ENCODE assay signal across 9 mouse cellular contexts in the genomic region with DNA sequence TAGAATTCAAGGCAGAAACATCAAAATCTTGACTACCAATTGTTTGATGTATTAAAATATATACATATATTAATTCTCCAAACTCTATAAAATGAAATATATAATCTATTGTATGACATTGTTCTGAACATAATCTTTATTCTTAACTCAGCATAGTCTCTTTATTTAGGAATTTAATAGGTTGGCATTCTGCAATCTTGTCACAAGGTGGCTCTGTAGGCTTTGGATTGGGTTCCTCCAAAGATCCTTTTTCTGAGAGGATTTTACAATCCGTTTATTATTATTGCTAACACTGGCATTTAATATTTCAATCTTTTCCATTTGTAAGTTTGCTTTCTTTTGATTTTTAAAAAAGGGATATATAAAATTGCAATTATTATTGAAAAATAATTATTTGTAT.
A peak's percentile ranks its signal among the peaks of the same experiment; 100 is the strongest.
DNase-seq lines count a peak whose midpoint lies in the region; ATAC-seq and TF ChIP-seq lines count a peak whose summit lies in the region.
"Had no signal": no experiment of that assay in that cellular context is flagged by ENCODE, and none has a peak within 500 bp of the region (broad histone marks: within the 10 kb centered on the region; RNA-seq: fewer than 3 reads in every experiment).

No protein-coding gene starts in this region.

- H3K9me3 ChIP-seq in intestine, postnatal 0 days (ENCODE audit: control insufficient read depth) = no peaks in the 10 kb centered on the region
- H3K9me3 ChIP-seq in intestine, embryonic 15.5 days = no peaks in the 10 kb centered on the region
- H3K9me3 ChIP-seq in CH12.LX (replicated peaks; ENCODE audit: low read length) = no peaks in the 10 kb centered on the region
- H3K9me3 ChIP-seq: liver, embryonic 15.5 days had no signal

- H3K4me2 ChIP-seq in intestine, postnatal 0 days (replicated peaks; ENCODE audit: low read depth) = no peak overlapping the region
- H3K4me2 ChIP-seq in intestine, embryonic 15.5 days (replicated peaks) = no peak overlapping the region
- no peak overlapping the region for H3K4me2 ChIP-seq in CH12.LX (ENCODE audit: insufficient read depth, low read depth, poor library complexity, severe bottlenecking)
- H3K4me2 ChIP-seq: liver, embryonic 15.5 days had no signal

- no peaks in the 10 kb centered on the region for H3K4me1 ChIP-seq in intestine, postnatal 0 days (replicated peaks; ENCODE audit: control insufficient read depth, insufficient read depth, low read length)
- no peaks in the 10 kb centered on the region for H3K4me1 ChIP-seq in intestine, embryonic 15.5 days (replicated peaks)
- H3K4me1 ChIP-seq in CH12.LX (ENCODE audit: control insufficient read depth in 1 of 2, insufficient read depth in 2 of 2) = 0 out of 4 replicates have a peak, but pooled peaks cover 0 to 2% of the 10 kb centered on the region in 2 experiments

- ATAC-seq in intestine, postnatal 0 days = no peak
- no peak for ATAC-seq in intestine, embryonic 15.5 days

- H3K27ac ChIP-seq in intestine, postnatal 0 days (ENCODE audit: low read depth, low read length) = no peak overlapping the region
- no peak overlapping the region for H3K27ac ChIP-seq in intestine, embryonic 15.5 days
- H3K27ac ChIP-seq in CH12.LX (ENCODE audit: insufficient read depth, low read depth) = no peak overlapping the region

- H3K27me3 ChIP-seq in intestine, postnatal 0 days (replicated peaks; ENCODE audit: control insufficient read depth, insufficient read depth, low read length) = no peaks in the 10 kb centered on the region
- no peaks in the 10 kb centered on the region for H3K27me3 ChIP-seq in intestine, embryonic 15.5 days (replicated peaks)
- H3K27me3 ChIP-seq in CH12.LX (replicated peaks) = no peaks in the 10 kb centered on the region
- H3K27me3 ChIP-seq: liver, embryonic 15.5 days had no signal

- TF ChIP-seq POLR2A in CH12.LX (IDR thresholded peaks at IDR 0.05; ENCODE audit: low read depth, low read length) = no peak

- 21% methylated on average over 1 of the region's 1 CpGs for WGBS in intestine, postnatal 0 days
- WGBS in intestine, embryonic 15.5 days = 25% methylated on average over 1 of the region's 1 CpGs

- TF ChIP-seq RAD21 in CH12.LX (IDR thresholded peaks at IDR 0.05; ENCODE audit: low read depth, low read length) = peak; percentile 96

- no peak overlapping the region for H3K4me3 ChIP-seq in intestine, postnatal 0 days (ENCODE audit: low read depth, low read length)
- H3K4me3 ChIP-seq in intestine, embryonic 15.5 days (replicated peaks) = no peak overlapping the region
- H3K4me3 ChIP-seq in CH12.LX (replicated peaks in 1 of 3; ENCODE audit: low read depth in 2 of 3, low read length in 2 of 3, poor library complexity in 1 of 3) = no peak overlapping the region
- H3K4me3 ChIP-seq: liver, embryonic 15.5 days; myocyte had no signal

- H3K79me2 ChIP-seq in CH12.LX (replicated peaks; ENCODE audit: control insufficient read depth, extremely low read depth, insufficient read depth, poor library complexity, severe bottlenecking) = no peaks in the 10 kb centered on the region

- no peak for TF ChIP-seq EP300 in CH12.LX (IDR thresholded peaks at IDR 0.05; ENCODE audit: low read length)

- H3K36me3 ChIP-seq in intestine, postnatal 0 days (ENCODE audit: control insufficient read depth, insufficient read depth) = 0 out of 2 replicates have a peak, but pooled peaks cover 4% of the 10 kb centered on the region
- H3K36me3 ChIP-seq in intestine, embryonic 15.5 days = no peaks in the 10 kb centered on the region
- H3K36me3 ChIP-seq in CH12.LX (replicated peaks in 1 of 2; ENCODE audit: control insufficient read depth in 1 of 2, insufficient read depth in 1 of 2, low read length in 1 of 2) = no peaks in the 10 kb centered on the region

- peak; percentile 41 for DNase-seq in A20 (ENCODE audit: low read depth, low spot score)
- peak; percentile 21 for DNase-seq in CH12.LX (ENCODE audit: extremely low read depth)
- peak; percentile 3 for DNase-seq in lung, postnatal 14 days
- no peak for DNase-seq in adrenal gland, postnatal 36 days
- no peak for DNase-seq in right cerebral cortex, postnatal 14 days

- in situ Hi-C loops in CH12.LX (cut with MboI; ENCODE audit: low pct_ligation_motif_present, low pct_unique_long_range_greater_than_20kb, low sequenced_read_pairs) = loop anchor here (10.0 kb wide), 1 partner anchor 390 kb away; no protein-coding TSS in a partner anchor

- H3K9ac ChIP-seq in intestine, postnatal 0 days (ENCODE audit: low read depth, low read length) = no peak overlapping the region
- no peak overlapping the region for H3K9ac ChIP-seq in intestine, embryonic 15.5 days
- no peak overlapping the region for H3K9ac ChIP-seq in CH12.LX (ENCODE audit: insufficient read depth, low read depth)
- H3K9ac ChIP-seq: liver, embryonic 15.5 days had no signal

- TF ChIP-seq CTCF in intestine, postnatal 0 days (IDR thresholded peaks at IDR 0.05; ENCODE audit: low read depth) = peak; percentile 71
- TF ChIP-seq CTCF in CH12.LX (conservative IDR thresholded peaks at IDR 0.05 in 1 of 2, IDR thresholded peaks at IDR 0.05 in 1 of 2; ENCODE audit: low read depth in 2 of 2, low read length in 2 of 2) = peak in 1 of 2 experiments; percentile 89; a peak in 3 of 4 replicates

- dilution Hi-C loops in CH12.LX (cut with MboI; ENCODE audit: extremely low pct_ligation_motif_present, extremely low pct_unique_long_range_greater_than_20kb, low sequenced_read_pairs) = no loop called here

TF ChIP-seq in CH12.LX, 34 proteins besides CTCF, POLR2A, EP300 and RAD21:
- TF ChIP-seq SMC3 (IDR thresholded peaks at IDR 0.05; ENCODE audit: low read depth, low read length) (peak; percentile 64), ZC3H11A (IDR thresholded peaks at IDR 0.05; ENCODE audit: low read depth, low read length) (peak; percentile 36), UBTF (IDR thresholded peaks at IDR 0.05; ENCODE audit: low read depth, low read length) (no peak)

Comparison
In these comparisons a context has a peak if more than half of its experiments do, and no peak if none do; other contexts are left out.
1. DNase-seq: peak in A20 (single experiment), CH12.LX (single experiment) and lung, postnatal 14 days (single experiment); none in adrenal gland, postnatal 36 days (0 of 2) and right cerebral cortex, postnatal 14 days (single experiment).